Mouse (Mus musculus): ENCODE results near the gene Slc7a11.

- TF ChIP-seq CTCF (IDR thresholded peaks at IDR 0.05; ENCODE audit: borderline replicate concordance, control insufficient read depth, extremely low read depth, insufficient read depth, low read length, poor library complexity) (no peak), POLR2A (IDR thresholded peaks at IDR 0.05; ENCODE audit: control insufficient read depth, extremely low read depth, insufficient read depth, low read length, poor library complexity) (no peak)
Observed at GRCm38 (mm10) chr3:50260667-50261066, 182.7 kb downstream of the Slc7a11 start.

Measured in thymus, adult 2 months (tissue).